Mouse (Mus musculus): ENCODE data around the gene Tctex1d1. TPM values are rescaled to one million over a fixed set of nuclear protein-coding genes. Genes with fewer than 3 reads are reported as not detected.
A peak's percentile ranks its signal among the peaks of the same experiment; 100 is the strongest.

The Tctex1d1 gene
- polyA plus RNA-seq, 3 experiments from 2014 or later: 0.58 TPM; not detected in 2

DNA sequence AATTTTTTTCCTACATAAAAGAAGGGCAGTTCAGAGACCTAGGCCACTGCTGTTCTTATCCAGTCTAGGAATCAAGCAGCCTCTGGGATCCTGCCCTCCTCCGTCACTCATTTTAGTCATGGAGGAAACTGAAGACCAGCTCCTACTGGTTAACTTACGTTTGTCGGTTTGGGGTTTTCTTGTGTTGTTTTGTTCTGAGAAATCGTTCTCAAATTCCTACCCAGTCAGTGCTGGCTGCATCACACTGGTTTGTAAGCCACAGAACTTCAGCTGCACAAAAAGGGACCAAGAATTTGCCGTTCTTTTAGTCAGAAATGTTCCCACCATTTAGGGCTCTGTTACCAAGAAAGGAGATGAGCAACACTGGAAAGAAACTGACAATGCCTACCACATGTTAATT, 11.0 kb downstream of the Tctex1d1 start:
- peak; percentile 26 for ATAC-seq

DNA sequence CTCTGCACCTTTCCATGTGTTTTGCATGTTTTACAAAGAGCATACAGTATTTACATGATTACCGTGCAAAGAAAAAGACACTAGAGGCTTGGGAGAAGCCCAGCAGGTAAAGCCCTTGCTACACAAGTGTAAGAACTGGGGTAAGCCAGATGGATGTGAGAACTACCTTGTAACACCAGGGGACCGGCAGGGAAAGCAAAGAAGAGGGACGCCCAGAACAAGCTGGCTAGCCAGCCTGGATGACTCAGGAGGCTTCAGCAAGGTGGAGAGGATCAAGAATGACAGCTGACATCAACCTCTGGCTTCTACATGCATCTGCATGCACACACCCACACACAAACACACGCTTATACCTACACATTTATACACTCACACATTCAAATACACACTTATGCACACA, 11.6 kb downstream of the Tctex1d1 start:
- ATAC-seq: no peak

DNA sequence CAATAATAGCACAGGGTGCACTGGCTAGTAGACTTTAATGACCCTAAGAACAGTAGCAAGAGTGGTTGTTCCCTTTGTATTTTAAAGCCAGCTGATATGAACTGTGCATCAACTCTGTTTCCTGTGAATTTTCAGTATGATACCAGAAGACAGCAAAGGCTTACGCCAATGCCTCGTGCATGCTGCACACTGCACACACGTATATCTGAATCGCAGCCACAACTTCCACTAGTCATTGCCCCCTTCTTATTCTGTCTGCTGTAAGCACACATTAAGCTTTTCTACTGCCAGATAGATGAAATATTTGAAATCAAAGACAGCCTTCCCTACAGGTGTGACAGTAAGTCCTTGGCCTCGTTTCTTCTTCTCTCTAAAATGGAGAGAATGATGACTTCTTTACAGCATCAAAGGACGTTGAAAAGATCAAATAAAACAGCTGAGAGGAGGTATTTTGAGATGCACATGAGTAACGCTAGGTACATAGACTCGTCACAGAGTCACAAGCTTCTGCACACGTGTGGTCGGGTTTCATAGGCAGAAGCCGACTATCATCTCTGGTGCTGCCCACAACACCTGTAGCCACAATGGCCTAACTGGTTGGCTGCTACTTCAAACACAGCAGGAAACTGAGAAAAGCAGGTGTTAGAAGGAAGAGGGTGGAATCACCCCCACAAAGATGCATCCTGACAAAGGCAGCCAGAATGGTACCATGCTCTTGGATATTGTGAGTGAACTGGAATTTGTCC, 12.4 kb downstream of the Tctex1d1 start:
- ATAC-seq: peak; percentile 49

DNA sequence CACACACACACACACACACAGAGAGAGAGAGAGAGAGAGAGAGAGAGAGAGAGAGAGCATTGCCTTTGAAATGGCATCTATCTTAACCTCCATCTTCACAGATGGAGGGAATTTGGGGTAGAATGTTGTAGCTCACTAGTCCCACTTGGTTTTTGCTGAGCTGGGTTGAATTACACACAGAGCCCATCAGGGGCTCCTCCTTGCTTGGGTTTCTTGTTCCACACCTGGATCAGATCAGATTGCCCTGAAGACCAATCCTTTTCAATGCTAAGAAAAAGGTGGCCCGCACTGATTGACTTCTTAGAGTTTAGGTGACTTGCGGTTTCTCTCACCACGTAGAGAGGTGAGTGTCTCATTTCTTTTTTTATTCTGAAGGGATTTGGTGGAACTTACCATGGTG, 13.3 kb downstream of the Tctex1d1 start:
- no peak for ATAC-seq

DNA sequence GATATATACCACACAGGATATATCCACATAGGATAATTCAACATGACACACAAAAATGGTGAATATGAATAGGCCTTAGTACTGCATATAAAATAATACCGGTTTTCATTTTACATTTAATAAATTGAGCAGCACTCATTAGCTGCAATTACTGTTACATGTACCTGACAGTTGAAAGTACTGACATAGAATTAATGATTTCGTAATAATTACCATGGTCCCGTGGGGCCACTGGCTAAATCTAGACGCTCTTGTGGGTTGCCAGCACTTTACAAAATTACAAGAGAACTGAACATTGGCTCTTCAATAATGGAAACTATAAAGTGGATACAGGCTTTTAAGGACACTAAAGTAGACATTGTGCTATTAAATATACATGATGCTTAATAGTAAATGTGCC, 26.3 kb downstream of the Tctex1d1 start:
- ATAC-seq: no peak

DNA sequence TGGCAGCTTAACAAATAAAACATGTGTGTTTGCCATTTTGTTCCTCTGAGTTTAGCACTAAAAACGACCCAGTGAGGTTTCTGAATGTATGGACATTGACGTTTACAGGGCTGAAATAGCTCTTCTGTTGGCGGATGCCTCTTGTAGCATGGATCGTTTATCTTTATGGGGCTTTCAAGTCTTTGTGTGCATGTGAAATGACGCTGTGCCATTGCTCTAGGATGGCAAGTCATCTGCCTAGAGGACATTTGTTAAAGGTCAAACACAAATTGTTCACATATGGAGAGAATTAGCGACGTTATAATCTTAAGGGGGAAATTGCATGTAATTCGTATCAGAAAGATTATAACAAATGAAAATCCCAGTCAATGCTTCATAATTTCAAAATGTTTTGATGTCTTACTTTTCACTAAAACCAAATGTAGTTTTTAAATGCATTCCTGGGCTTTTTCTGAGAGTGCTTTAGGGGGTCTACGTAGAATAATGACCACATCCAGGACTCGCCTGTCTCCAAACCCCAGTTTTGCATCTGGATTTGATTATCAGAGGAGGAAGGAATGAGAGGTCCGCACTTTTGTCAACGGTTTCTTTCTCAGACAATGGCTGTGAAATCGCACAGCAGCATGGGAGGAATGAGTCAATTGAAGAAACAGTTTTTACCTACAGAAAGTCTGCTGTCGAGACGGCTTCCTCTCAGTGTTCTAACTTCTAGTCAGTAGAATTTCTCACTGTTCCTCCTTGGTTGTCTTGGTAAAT, 27.0 kb downstream of the Tctex1d1 start:
- ATAC-seq: no peak

DNA sequence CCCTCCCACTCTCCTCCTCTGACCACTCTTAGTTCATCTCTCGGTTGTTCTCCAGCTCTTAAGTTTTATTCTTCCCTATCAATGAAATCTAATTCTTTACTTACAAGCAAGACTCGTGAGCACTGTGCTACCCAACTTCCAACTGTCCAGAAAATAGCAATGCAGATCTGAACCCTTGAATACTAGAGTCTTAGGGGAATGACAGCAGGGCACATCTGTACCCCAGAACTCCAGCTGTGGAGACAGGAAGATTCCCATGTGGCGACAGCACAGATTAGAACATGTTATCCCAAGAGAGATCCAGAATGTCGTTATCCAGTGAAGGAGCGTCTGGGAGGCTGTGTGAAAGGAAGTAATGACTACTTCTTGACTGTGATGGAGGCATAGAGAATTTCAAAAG, 27.9 kb downstream of the Tctex1d1 start:
- no peak for ATAC-seq

DNA sequence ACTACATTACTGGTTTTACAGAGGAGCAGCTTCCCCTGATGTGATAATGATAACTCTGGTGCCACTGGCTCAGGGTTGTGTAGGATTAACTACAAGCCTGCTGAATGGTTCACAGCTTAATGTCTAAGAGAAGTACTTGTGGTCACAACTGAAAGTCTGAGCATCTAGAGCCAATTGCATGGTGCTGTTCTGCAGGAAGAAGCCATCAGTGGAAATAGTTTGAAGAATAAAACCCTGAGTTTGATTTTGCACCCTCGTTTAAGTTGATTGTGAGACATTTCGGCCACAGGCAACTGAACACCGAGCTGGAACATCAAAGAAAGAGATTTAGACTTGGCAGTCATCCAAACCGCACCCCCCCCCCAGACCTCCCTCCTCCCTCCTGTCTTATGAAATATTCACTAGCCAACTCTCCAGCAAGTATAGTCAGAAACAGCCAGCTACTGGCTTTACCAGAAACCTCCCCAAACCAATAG, 28.6 kb downstream of the Tctex1d1 start:
- ATAC-seq: peak; percentile 84

DNA sequence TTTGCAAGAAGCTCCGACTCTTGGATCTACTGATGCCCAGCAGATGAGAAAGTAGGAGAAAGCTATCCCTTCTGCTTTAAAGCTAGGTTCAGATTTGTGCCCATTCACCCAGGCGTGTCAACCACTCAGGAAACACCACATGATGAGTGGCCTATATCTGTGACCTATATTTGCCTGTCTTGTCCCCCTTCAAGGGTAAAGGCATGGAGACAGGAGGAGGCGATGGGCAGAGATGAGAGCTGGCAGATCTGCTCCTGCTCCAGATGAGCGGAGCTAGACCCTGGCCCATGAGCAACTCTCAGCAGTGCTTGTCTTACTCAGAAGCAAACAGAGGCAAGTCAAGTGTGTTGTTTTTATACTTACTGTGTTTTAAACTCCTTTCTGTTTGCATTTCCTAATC, 32.3 kb downstream of the Tctex1d1 start:
- no peak for ATAC-seq

DNA sequence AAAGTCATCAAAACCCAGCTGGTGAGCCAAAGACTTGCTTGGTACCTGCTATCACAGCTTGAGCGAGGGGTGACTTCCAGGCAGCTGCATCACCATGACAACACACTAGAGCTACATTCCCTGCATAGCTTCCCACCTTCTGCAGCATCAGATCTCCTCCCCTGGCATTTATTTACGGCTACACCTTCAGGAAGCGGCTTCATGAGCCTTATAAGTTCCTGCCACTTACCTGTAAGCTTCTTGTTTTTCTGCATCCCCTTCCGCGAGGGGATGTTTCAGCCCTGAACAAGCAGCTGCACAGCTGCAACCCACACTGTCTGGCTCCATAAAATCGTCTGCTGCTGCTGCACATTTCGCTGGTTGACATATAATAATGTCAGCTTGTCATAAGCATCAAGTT, 33.4 kb downstream of the Tctex1d1 start:
- no peak for ATAC-seq

DNA sequence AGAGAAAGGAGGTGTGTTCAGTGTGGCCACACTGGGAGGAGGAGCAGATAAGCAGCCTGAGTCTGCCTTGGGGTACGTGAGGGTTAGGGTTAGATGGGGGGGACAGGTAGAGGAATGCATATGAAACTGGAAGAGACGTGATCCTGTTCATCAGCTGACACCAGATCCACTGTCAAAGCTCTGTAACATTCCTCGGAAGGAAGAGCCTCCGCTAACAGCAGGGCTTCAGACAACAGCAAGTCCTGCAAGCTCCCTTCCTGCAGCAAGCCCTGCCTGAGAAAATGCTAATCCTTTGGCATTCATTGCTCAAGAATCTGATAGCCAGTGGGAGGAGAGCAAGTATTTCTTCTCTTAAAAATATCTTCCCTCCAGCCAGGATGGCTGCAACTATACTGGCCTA, 35.1 kb downstream of the Tctex1d1 start:
- ATAC-seq: no peak

DNA sequence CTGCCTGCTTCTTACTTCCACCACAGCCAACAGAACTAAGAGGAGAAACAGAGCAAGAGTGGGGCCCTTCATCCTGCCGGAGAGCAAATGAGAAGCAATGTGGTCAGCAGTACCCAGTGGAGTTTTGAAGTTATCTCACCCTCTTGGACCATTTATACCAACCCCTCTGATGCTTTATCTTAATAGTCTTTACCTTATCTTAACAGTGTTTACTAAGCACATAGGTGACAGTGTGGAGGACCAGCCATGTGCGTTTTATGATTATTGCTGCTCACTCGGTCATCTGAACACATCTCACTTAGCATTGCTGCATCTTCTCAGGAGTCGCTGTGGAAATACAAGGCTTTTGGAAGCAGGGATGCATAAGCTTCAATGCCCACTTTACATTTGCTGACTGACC, 48.2 kb downstream of the Tctex1d1 start, which contains the start of gene Insl5:
TSS of gene Insl5 (minus strand) at position 222 of the 400 bp plus-strand sequence.
- no peak for ATAC-seq

DNA sequence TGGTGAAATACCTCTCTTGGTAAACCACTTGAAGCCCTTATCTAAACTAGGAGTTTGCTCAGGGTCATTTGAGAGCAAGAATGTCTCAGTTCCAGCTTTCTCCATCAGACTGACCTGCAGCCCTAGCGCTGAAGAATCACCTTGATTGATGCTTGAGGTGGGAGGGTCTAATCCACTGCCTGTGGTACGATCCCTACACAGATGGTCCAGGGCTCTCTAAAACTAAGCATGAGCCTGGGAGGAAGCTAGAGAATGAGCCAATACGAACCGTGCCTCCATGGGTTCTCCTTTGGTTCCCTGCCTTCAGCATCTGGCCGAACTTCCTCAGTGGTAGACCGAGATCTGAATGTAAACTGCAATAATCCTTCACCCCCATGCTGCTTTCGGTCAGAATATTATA, 49.3 kb downstream of the Tctex1d1 start:
- no peak for ATAC-seq

DNA sequence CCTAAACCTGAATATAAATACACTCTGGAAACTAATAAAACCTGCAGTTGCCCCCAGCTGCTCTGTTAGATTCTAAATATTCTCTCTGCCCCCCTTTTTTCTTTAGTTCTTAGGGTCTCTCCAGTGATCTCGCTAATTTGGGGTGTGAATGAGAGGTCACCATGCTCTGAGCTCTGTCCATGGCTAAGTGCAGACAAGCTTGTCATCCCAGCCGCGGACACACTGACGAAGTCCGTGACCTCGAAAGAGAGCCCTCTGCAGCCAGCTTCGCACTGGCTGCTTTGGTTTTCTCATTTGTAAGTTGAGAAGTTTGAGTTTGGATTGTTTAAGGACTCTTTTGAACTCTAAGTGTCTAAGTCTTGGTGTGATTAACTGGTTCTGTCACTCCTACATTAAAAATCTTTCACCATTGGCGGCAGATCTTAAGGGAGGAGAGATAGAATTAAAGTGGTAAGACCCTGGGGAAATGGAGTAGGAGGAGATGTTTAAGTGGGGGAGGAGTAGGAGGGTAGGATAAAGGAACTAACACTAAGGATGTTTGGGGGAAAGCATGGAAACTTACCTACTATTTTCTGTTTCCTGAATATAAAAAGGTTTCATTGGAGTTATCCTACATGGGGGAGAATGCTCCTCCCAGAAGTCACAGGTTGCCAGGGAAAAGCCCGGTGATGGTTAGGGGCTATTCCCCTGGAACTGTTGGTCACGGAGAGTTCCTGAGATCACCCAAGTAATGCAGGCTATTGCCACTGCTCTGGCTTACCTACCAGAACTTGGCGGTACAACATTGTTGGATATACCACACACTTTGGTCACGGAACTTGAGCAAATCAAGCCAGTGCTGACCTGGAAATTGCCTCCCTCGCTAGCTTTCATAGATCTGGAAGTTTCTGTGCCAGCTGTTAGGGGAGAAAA, 50.0 kb downstream of the Tctex1d1 start:
- no peak for ATAC-seq

DNA sequence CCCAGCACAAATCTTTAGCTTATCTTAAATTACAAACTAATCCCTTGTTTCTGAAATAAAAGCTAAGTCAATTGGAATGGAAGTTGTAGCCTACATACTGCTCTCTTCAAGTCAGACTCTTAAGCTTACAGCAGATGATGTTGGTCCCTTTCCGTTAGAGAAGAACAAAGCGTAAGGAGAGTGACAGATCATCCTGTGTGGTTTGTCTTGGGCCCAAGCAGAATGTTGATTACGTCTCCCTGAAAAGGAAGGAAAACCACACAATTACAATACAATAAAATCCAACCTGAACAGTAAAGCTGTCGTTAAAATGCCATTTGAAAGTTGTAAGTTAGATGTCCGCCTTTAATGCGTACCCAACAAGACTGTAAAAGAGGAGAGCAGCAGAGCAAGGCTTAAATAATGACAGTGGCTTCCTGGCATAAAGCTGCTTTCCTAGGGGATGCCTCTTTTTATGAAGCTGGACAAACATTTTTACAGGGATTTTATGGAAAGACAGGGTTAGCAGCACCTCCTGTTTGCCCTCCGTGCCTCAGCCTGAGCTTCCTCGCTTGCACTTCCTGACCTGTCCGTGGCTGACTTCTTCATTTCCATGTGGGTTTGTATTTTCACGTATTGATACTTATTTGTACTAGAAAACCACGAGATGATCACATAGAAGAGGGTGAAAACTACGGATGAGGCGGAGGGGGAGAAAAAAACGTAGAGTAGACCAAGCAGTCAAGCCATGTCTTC, 60.9 kb downstream of the Tctex1d1 start:
- ATAC-seq: peak; percentile 54

DNA sequence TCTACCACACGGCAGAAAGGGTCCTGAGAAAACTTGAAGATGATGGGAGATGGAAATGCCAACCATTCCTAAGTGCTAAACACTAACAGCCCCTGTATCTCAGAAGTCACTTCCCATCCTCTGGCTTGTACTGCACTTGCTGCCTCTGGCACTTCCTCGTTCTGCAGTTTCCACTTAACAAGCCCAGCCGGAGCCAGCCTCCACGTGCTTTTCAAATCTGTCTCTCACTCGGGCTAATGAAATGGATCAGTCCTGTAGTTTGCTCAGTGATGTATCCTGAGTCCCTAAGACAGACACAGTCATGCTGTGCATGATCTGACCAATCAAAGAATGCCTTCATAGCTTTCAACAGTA, 61.4 kb downstream of the Tctex1d1 start:
- no peak for ATAC-seq

DNA sequence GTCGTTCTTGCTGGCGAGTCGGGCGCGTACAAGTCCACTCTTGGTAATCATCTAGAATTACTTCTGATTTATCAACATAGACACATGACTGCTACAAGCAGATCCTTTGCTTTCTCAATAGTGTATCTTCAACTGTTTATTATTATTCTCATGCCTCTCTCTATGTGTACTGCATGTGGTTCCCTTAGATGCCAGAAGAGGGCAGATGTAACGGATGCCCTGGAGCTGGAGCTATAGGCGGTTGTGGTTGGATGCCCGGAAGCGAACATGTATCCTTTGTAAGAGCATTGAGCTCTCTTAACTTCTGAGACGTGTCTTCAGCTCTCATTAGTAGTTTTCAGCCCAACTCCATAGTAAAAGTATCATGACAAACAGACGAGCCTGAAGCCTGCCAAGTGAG, 64.6 kb downstream of the Tctex1d1 start:
- ATAC-seq: no peak

DNA sequence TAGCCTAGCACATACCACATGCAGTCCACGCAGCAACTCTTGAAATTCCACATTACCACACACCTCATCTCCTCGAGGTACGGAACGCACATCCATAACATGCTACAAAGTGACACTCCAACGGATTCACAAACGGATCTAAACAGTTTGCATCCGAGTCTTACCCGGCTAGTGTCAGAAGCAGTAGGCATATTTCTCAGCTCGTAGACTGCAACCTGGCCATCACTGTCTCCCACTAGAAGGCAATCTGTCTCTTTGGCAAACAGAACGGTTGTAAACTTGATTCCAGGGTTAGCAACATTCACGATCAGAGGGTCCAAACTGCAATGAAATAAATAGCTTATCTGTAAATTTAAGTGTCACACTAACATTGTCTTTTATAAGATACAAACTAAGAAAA, 69.6 kb downstream of the Tctex1d1 start:
- ATAC-seq: no peak
